Mouse (Mus musculus): Measurements from ENCODE around the gene Fbxl8.

- TF ChIP-seq GATA1 (IDR thresholded peaks at IDR 0.05; ENCODE audit: borderline replicate concordance, low read length) (no peak), FLI1 (IDR thresholded peaks at IDR 0.05; ENCODE audit: low read length) (no peak)
Observed at GRCm38 (mm10) chr8:105276292-105277120, 12.1 kb downstream of the Fbxl8 start.

Data from megakaryocyte, embryonic 14.5 days (primary cell).